Mouse (Mus musculus) liver, adult 2 months (tissue): ENCODE data around the gene Wnt3.

Experiments
- CTCF ChIP-seq: fragments of 200-500 bp; IDR thresholded peaks from 2 replicates; pipeline ENCODE4 v1.5.1; 2011; ENCODE audit warnings: low read depth, low read length, control low read depth
- POLR2A ChIP-seq: fragments of 200-500 bp; IDR thresholded peaks from 2 replicates; pipeline ENCODE4 v1.6.1; 2011; ENCODE audit warnings: low read length, control low read depth; ENCODE audit not compliant: insufficient read depth; ENCODE audit errors: extremely low read depth

- TF ChIP-seq POLR2A (no peak), CTCF (no peak)
Observed at GRCm38 (mm10) chr11:103734411-103735045, 39.4 kb upstream of the Wnt3 start.
